ENCODE assay signal across 28 mouse cellular contexts in the genomic region with DNA sequence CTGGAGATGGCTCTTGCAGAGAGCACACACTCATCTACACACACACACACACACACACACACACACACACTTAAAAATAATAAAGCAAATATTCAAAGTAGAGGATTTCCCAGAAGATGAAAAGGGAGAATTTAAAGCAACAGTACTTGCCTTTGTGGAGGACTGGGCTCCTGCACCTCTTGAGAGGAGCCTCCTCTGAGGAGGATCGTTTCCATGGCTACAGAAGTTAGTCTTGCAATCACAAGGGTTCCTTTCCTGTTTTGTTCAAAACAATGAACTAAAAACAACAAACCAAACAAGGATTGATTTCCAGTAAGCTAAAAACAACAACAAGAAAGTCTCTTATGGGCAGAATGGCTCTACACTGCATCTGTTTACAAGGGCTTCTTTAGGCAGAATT.
DNase-seq lines count a peak whose midpoint lies in the region; ATAC-seq and TF ChIP-seq lines count a peak whose summit lies in the region.
"Had no signal": no experiment of that assay in that cellular context is flagged by ENCODE, and none has a peak within 500 bp of the region (broad histone marks: within the 10 kb centered on the region; RNA-seq: fewer than 3 reads in every experiment).

No protein-coding gene starts in this region.

- H3K4me1 ChIP-seq in forebrain, postnatal 0 days (ENCODE audit: insufficient read depth): peaks cover 6% of the 10 kb centered on the region; the same call in 1 of the 2 replicates
- no peaks in the 10 kb centered on the region for H3K4me1 ChIP-seq in forebrain, embryonic 11.5 days (replicated peaks; ENCODE audit: control insufficient read depth, insufficient read depth, low read length)
- no peaks in the 10 kb centered on the region for H3K4me1 ChIP-seq in kidney, postnatal 0 days (replicated peaks; ENCODE audit: insufficient read depth, low read length)
- H3K4me1 ChIP-seq in midbrain, postnatal 0 days (ENCODE audit: insufficient read depth, low read length): peaks cover 10% of the 10 kb centered on the region; the same call in 1 of the 2 replicates
- H3K4me1 ChIP-seq: embryonic facial prominence, embryonic 15.5 days; forebrain, embryonic 15.5 days; heart, embryonic 15.5 days; liver, embryonic 13.5 days; stomach, embryonic 15.5 days had no signal

- DNase-seq in forebrain, postnatal 0 days: no peak
- no peak for DNase-seq in forebrain, embryonic 11.5 days (ENCODE audit: low spot score)
- peak; percentile 48 for DNase-seq in kidney, postnatal 0 days (ENCODE audit: low spot score)
- DNase-seq in kidney, postnatal 4 days: no peak
- peak; percentile 16 for DNase-seq in R1 (ENCODE audit: low read depth, low spot score)
- DNase-seq in midbrain, postnatal 0 days (ENCODE audit: low spot score): peak; percentile 32
- no peak for DNase-seq in testis, postnatal 10 days (ENCODE audit: low spot score)
- DNase-seq: adrenal gland, postnatal 14 days; cerebellum, adult 18-20 months; cerebellum, postnatal 10 days; gastrocnemius, adult 2 months; kidney, adult 2 months; liver, embryonic 13.5 days; lung, adult 18-20 months; lung, postnatal 10 days; right cerebral cortex, postnatal 25 days; thymus, adult 18-20 months; thymus, postnatal 25 days had no signal

- no peak overlapping the region for H3K9ac ChIP-seq in forebrain, postnatal 0 days
- H3K9ac ChIP-seq in forebrain, embryonic 11.5 days (ENCODE audit: low read length): no peak overlapping the region
- no peak overlapping the region for H3K9ac ChIP-seq in kidney, postnatal 0 days (ENCODE audit: low read depth, low read length)
- H3K9ac ChIP-seq in midbrain, postnatal 0 days (replicated peaks; ENCODE audit: low read length, poor library complexity, severe bottlenecking): no peak overlapping the region
- H3K9ac ChIP-seq: embryonic facial prominence, embryonic 15.5 days; forebrain, embryonic 15.5 days; heart, embryonic 15.5 days; hindbrain, embryonic 15.5 days; intestine, embryonic 15.5 days; limb, embryonic 15.5 days; liver, embryonic 13.5 days; stomach, embryonic 15.5 days had no signal

- no peak for TF ChIP-seq CTCF in forebrain, postnatal 0 days (IDR thresholded peaks at IDR 0.05; ENCODE audit: low read depth)
- no peak for TF ChIP-seq CTCF in kidney, postnatal 0 days (IDR thresholded peaks at IDR 0.05; ENCODE audit: low read depth)
- no peak for TF ChIP-seq CTCF in midbrain, postnatal 0 days (IDR thresholded peaks at IDR 0.05)

- H3K4me3 ChIP-seq in forebrain, postnatal 0 days (ENCODE audit: low read depth, low read length): no peak overlapping the region
- H3K4me3 ChIP-seq in forebrain, embryonic 11.5 days (ENCODE audit: low read depth, low read length): no peak overlapping the region
- no peak overlapping the region for H3K4me3 ChIP-seq in kidney, postnatal 0 days (replicated peaks; ENCODE audit: low read depth, low read length)
- no peak overlapping the region for H3K4me3 ChIP-seq in midbrain, postnatal 0 days (ENCODE audit: low read depth, low read length)
- H3K4me3 ChIP-seq: embryonic facial prominence, embryonic 10.5 days; embryonic facial prominence, embryonic 15.5 days; forebrain, embryonic 15.5 days; gastrocnemius, adult 2 months; heart, embryonic 15.5 days; hindbrain, embryonic 15.5 days; intestine, embryonic 15.5 days; limb, embryonic 10.5 days; limb, embryonic 15.5 days; liver, embryonic 13.5 days; stomach, embryonic 15.5 days had no signal

- no peaks in the 10 kb centered on the region for H3K9me3 ChIP-seq in forebrain, postnatal 0 days (ENCODE audit: low read length)
- no peaks in the 10 kb centered on the region for H3K9me3 ChIP-seq in forebrain, embryonic 11.5 days (ENCODE audit: control insufficient read depth, low read length)
- no peaks in the 10 kb centered on the region for H3K9me3 ChIP-seq in kidney, postnatal 0 days (replicated peaks; ENCODE audit: low read length)
- no peaks in the 10 kb centered on the region for H3K9me3 ChIP-seq in midbrain, postnatal 0 days (ENCODE audit: low read length)
- H3K9me3 ChIP-seq: embryonic facial prominence, embryonic 10.5 days; embryonic facial prominence, embryonic 15.5 days; forebrain, embryonic 15.5 days; heart, embryonic 15.5 days; hindbrain, embryonic 15.5 days; intestine, embryonic 15.5 days; limb, embryonic 10.5 days; limb, embryonic 15.5 days; liver, embryonic 13.5 days; stomach, embryonic 15.5 days had no signal

- H3K36me3 ChIP-seq in forebrain, postnatal 0 days (ENCODE audit: insufficient read depth): no peaks in the 10 kb centered on the region
- H3K36me3 ChIP-seq in forebrain, embryonic 11.5 days (ENCODE audit: control insufficient read depth, insufficient read depth, low read length): no peaks in the 10 kb centered on the region
- no peaks in the 10 kb centered on the region for H3K36me3 ChIP-seq in kidney, postnatal 0 days (ENCODE audit: insufficient read depth, low read length)
- no peaks in the 10 kb centered on the region for H3K36me3 ChIP-seq in midbrain, postnatal 0 days (ENCODE audit: insufficient read depth, low read length)
- H3K36me3 ChIP-seq: embryonic facial prominence, embryonic 10.5 days; embryonic facial prominence, embryonic 15.5 days; forebrain, embryonic 15.5 days; heart, embryonic 15.5 days; hindbrain, embryonic 15.5 days; intestine, embryonic 15.5 days; limb, embryonic 10.5 days; limb, embryonic 15.5 days; liver, embryonic 13.5 days; stomach, embryonic 15.5 days had no signal

- H3K27me3 ChIP-seq in forebrain, postnatal 0 days (ENCODE audit: insufficient read depth, low read length): no peaks in the 10 kb centered on the region
- H3K27me3 ChIP-seq in forebrain, embryonic 11.5 days (ENCODE audit: control insufficient read depth, insufficient read depth, low read length): no peaks in the 10 kb centered on the region
- H3K27me3 ChIP-seq in kidney, postnatal 0 days (ENCODE audit: insufficient read depth, low read length): no peaks in the 10 kb centered on the region
- no peaks in the 10 kb centered on the region for H3K27me3 ChIP-seq in midbrain, postnatal 0 days (ENCODE audit: insufficient read depth, low read length)
- H3K27me3 ChIP-seq: embryonic facial prominence, embryonic 15.5 days; forebrain, embryonic 15.5 days; heart, embryonic 15.5 days; hindbrain, embryonic 15.5 days; intestine, embryonic 15.5 days; limb, embryonic 15.5 days; liver, embryonic 13.5 days; Patski; stomach, embryonic 15.5 days had no signal

- no peak overlapping the region for H3K4me2 ChIP-seq in forebrain, postnatal 0 days (ENCODE audit: low read depth)
- no peak overlapping the region for H3K4me2 ChIP-seq in forebrain, embryonic 11.5 days (ENCODE audit: low read depth, low read length, severe bottlenecking)
- no peak overlapping the region for H3K4me2 ChIP-seq in kidney, postnatal 0 days (ENCODE audit: low read length)
- no peak overlapping the region for H3K4me2 ChIP-seq in midbrain, postnatal 0 days (ENCODE audit: low read depth, low read length, poor library complexity, severe bottlenecking)
- H3K4me2 ChIP-seq: embryonic facial prominence, embryonic 15.5 days; forebrain, embryonic 15.5 days; heart, embryonic 15.5 days; hindbrain, embryonic 15.5 days; intestine, embryonic 15.5 days; limb, embryonic 15.5 days; liver, embryonic 13.5 days; stomach, embryonic 15.5 days had no signal

- ATAC-seq in forebrain, postnatal 0 days: peak; percentile 47; the same call in 1 of the 2 replicates
- ATAC-seq in forebrain, embryonic 11.5 days (replicated peaks; ENCODE audit: low FRiP score): no peak
- ATAC-seq in kidney, postnatal 0 days (replicated peaks; ENCODE audit: low FRiP score, low read depth): no peak
- no peak for ATAC-seq in midbrain, postnatal 0 days (ENCODE audit: low FRiP score)
- ATAC-seq: forebrain, embryonic 15.5 days; intestine, embryonic 15.5 days; Patski had no signal

- no peak overlapping the region for H3K27ac ChIP-seq in forebrain, postnatal 0 days (ENCODE audit: low read depth, low read length)
- no peak overlapping the region for H3K27ac ChIP-seq in forebrain, embryonic 11.5 days (ENCODE audit: low read depth, low read length)
- H3K27ac ChIP-seq in kidney, postnatal 0 days: no peak overlapping the region
- H3K27ac ChIP-seq in midbrain, postnatal 0 days (ENCODE audit: low read depth, low read length): no peak overlapping the region
- H3K27ac ChIP-seq: embryonic facial prominence, embryonic 10.5 days; embryonic facial prominence, embryonic 15.5 days; forebrain, embryonic 15.5 days; gastrocnemius, adult 2 months; heart, embryonic 15.5 days; hindbrain, embryonic 15.5 days; intestine, embryonic 15.5 days; limb, embryonic 10.5 days; limb, embryonic 15.5 days; liver, embryonic 13.5 days; stomach, embryonic 15.5 days had no signal

- WGBS in forebrain, postnatal 0 days: 40% methylated on average over 1 of the region's 1 CpGs
- 26% methylated on average over 1 of the region's 1 CpGs for WGBS in forebrain, embryonic 11.5 days
- 57% methylated on average over 1 of the region's 1 CpGs for WGBS in kidney, postnatal 0 days
- WGBS in midbrain, postnatal 0 days: 28% methylated on average over 1 of the region's 1 CpGs

Comparison
In these comparisons a context has a peak if more than half of its experiments do, and no peak if none do; other contexts are left out.
1. DNase-seq: peak in kidney, postnatal 0 days (single experiment), R1 (single experiment) and midbrain, postnatal 0 days (single experiment); none in forebrain, postnatal 0 days (single experiment), forebrain, embryonic 11.5 days (single experiment), kidney, postnatal 4 days (0 of 2) and testis, postnatal 10 days (single experiment).